Mouse (Mus musculus) midbrain, postnatal 0 days (tissue): Measurements from ENCODE around the gene Sytl2. TPM values are rescaled to one million over a fixed set of nuclear protein-coding genes. Genes with fewer than 3 reads are reported as not detected.

Source experiments
- ATAC-seq: fragments of 200-750 bp; cut with Nextera tagmentation; 2 replicates; pipeline ENCODE4 v1.8.0; 2017; ENCODE audit warnings: moderate number of reproducible peaks, mild to moderate bottlenecking, moderate TSS enrichment, moderate library complexity; ENCODE audit not compliant: low FRiP score
- DNase-seq: peaks from one replicate; pipeline ENCODE4 v3.0.0-alpha.2; 2015; ENCODE audit warnings: low spot score
- H3K27ac ChIP-seq: fragments of 300-500 bp; sonication (generic); 2 replicates; pipeline ENCODE4 v1.5.1; 2014; ENCODE audit warnings: low read depth, mild to moderate bottlenecking, low read length, mixed read lengths
- H3K27me3 ChIP-seq: fragments of 300-500 bp; sonication (generic); 2 replicates; pipeline ENCODE4 v1.6.1; 2014; ENCODE audit warnings: low read length, control low read depth, mixed read lengths; ENCODE audit not compliant: insufficient read depth
- H3K36me3 ChIP-seq: fragments of 300-500 bp; sonication (generic); 2 replicates; pipeline ENCODE4 v1.6.1; 2014; ENCODE audit warnings: low read length, control low read depth, mixed read lengths; ENCODE audit not compliant: insufficient read depth
- H3K4me1 ChIP-seq: fragments of 300-500 bp; sonication (generic); 2 replicates; pipeline ENCODE4 v1.6.1; 2014; ENCODE audit warnings: mild to moderate bottlenecking, control low read depth, antibody characterized with exemption, low read length, mixed read lengths; ENCODE audit not compliant: insufficient read depth
- H3K4me2 ChIP-seq: fragments of 300-500 bp; sonication (generic); 2 replicates; pipeline ENCODE4 v1.6.1; 2014; ENCODE audit warnings: low read depth, mild to moderate bottlenecking, low read length, mixed read lengths; ENCODE audit not compliant: poor library complexity, severe bottlenecking
- H3K4me3 ChIP-seq: fragments of 300-500 bp; sonication (generic); 2 replicates; pipeline ENCODE4 v1.5.1; 2014; ENCODE audit warnings: low read depth, mild to moderate bottlenecking, low read length, moderate library complexity
- H3K9ac ChIP-seq: fragments of 300-500 bp; sonication (generic); replicated peaks from 2 replicates; pipeline ENCODE4 v1.6.1; 2014; ENCODE audit warnings: mild to moderate bottlenecking, low read length, moderate library complexity, mixed read lengths; ENCODE audit not compliant: poor library complexity, severe bottlenecking
- H3K9me3 ChIP-seq: fragments of 300-500 bp; sonication (generic); 2 replicates; pipeline ENCODE4 v1.6.1; 2016; ENCODE audit warnings: low read length, control low read depth
- CTCF ChIP-seq: IDR thresholded peaks from 2 replicates; pipeline ENCODE4 v1.5.1; 2016; ENCODE audit warnings: antibody characterized with exemption, mild to moderate bottlenecking
- WGBS: fragments of 180-500 bp; shearing (Covaris S2); extraction: QIAGEN DNeasy Blood & Tissue Kit; methylation state at CpG from one replicate; pipeline ENCODE4 v1.1.7; 2014; 5-methylcytosine and 5-hydroxymethylcytosine counted together
- polyA plus RNA-seq: library from polyadenylated mRNA; unstranded; fragments of >200 nt; fragmentation: Nextera tagmentation; extraction: Ambion mirVana; gene quantifications from 2 replicates; pipeline ENCODE4 v1.2.1, GENCODE M21; 2015
- total RNA-seq: library from RNA; depleted of rRNA; stranded (reverse); fragments of >200 nt; gene quantifications from 2 replicates; pipeline ENCODE4 v1.2.3, GENCODE M21; 2014

The Sytl2 gene
- total and polyA plus RNA-seq, 2 experiments from 2014 or later, result 8.7 to 11.0 TPM

DNA sequence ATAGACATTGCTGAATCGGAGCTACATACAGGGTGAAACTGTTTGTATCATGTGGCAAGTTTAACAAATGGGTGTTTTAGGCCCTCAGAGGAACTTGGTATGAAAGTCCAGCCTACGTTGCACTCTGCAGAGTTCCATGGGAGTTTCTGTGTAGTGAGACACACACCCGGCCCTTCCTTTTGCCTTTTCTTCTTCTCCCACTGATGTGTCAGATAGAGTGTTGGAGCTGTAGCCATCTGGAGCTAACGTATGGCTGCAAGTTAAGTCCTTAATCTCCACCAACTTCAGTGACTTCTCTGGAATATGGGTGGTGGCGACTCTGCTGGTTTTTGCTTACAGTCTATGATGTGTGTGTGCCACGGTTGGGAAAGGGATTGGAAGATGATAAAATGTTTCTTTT lies 32.3 kb downstream of the Sytl2 start:
- no peak for ATAC-seq
- no peaks in the 10 kb centered on the region for H3K4me1 ChIP-seq
- 86% methylated on average over 6 of the region's 6 CpGs for WGBS
- no peak overlapping the region for H3K4me2 ChIP-seq
- DNase-seq, result no peak
- no peaks in the 10 kb centered on the region for H3K9me3 ChIP-seq
- H3K9ac ChIP-seq, result no peak overlapping the region
- H3K27me3 ChIP-seq, result no peaks in the 10 kb centered on the region
- H3K36me3 ChIP-seq, result no peaks in the 10 kb centered on the region
- H3K27ac ChIP-seq, result no peak overlapping the region
- H3K4me3 ChIP-seq, result no peak overlapping the region
- no peak for TF ChIP-seq CTCF

DNA sequence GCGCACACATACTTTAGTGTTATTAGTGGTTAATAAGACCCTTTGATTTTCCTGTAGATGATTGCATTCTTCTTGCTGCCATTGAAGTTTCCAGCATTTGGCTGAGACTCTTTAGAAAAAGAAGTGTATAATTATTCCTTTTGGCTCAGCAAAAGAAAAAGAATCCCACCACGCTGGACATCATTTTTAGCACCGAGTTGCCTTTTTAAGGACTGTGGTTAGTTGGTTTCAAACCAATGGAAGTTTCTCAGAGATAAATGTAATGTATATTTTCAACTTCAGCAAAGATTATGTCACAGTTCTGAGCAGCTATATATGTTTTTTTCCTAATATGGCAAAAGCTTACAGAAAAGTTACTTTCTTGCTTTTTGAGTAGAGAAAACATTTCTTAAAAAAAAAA lies 32.8 kb downstream of the Sytl2 start:
- WGBS, result 91% methylated on average over 3 of the region's 3 CpGs
- no peak overlapping the region for H3K9ac ChIP-seq
- H3K27me3 ChIP-seq, result no peaks in the 10 kb centered on the region
- no peak for TF ChIP-seq CTCF
- H3K4me1 ChIP-seq, result no peaks in the 10 kb centered on the region
- no peak overlapping the region for H3K27ac ChIP-seq
- no peak overlapping the region for H3K4me3 ChIP-seq
- ATAC-seq, result no peak
- no peak overlapping the region for H3K4me2 ChIP-seq
- no peak for DNase-seq
- no peaks in the 10 kb centered on the region for H3K9me3 ChIP-seq
- H3K36me3 ChIP-seq, result no peaks in the 10 kb centered on the region

DNA sequence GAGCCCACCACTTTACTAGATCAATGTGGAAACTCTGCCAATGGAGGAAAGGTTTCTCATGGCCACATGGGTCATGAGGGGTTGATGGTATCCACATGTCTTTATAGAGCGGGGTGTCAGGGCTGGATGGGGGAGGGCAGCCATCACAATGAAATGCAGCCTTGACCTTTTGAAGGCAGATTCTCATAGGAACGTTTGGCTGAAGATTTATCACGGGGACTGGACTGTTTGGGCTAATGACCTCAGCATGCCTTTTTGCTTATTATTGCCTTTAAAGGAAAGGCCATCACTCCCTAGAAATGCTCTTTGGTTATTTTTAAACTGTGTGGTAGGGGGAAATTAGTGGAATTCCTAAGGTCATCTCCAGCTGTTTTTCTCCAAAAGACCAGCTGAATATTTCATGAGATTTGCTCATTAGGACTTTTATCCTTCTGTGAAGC lies 33.7 kb downstream of the Sytl2 start:
- no peak overlapping the region for H3K4me3 ChIP-seq
- TF ChIP-seq CTCF, result no peak
- H3K4me2 ChIP-seq, result no peak overlapping the region
- ATAC-seq, result no peak
- 45% methylated on average over 3 of the region's 3 CpGs for WGBS
- no peaks in the 10 kb centered on the region for H3K36me3 ChIP-seq
- no peak overlapping the region for H3K27ac ChIP-seq
- H3K27me3 ChIP-seq, result no peaks in the 10 kb centered on the region
- H3K9me3 ChIP-seq, result no peaks in the 10 kb centered on the region
- H3K4me1 ChIP-seq, result no peaks in the 10 kb centered on the region
- no peak for DNase-seq
- no peak overlapping the region for H3K9ac ChIP-seq

DNA sequence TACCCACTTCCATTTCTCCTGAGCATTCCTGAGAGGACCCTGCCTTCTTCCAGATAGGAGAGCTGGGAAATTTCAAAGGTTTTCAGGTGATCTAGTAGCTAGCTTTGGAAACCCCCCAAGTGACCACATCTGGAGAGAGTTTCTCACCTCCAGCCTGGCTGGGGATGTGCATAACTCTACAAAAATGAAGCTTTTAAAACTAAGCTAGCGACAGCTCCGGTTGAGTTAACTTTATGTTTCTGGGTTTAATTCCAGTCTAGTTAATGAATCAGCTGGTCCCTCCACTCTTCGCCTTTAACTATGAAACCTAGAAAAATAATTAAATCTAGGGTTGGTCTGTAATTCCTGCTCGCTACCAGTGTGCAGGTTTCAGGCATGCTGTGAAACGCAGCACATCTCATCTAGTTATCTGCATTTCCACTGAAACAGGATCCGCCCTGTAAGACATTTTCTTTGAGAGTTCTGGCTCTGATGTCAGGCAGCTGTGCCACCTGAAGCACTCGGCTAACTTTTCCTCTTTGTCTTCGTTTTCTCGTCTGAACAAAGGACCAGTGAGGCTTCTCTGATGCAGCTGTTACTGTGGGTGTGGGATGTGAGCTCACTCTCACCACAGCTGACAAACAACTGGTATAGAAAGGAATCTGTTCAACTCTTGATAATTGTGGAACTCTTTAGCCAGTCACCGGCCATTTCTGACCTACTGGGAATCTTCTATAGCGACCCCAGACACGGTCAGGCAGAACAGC lies 39.3 kb downstream of the Sytl2 start:
- no peak for ATAC-seq
- WGBS, result 46% methylated on average over 12 of the region's 12 CpGs
- no peak for DNase-seq

DNA sequence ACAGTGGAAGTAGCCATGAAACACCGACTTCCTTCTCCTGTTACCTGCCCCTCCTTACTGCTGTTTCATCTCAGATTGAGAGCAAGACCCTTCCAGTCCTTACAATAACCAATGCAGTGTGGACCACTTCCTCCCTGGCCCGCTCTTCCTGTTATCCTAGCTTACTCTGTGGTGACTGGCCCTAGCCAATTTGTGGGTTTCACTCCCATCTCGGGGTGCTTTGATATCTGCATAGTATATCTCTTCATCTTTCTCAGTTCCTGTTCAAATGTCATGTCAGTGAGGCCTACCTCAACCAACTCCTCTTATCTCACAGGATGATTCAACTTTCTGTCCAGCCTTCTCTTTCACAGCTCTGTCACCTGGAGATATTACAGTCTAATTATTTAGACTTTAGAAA lies 42.9 kb downstream of the Sytl2 start:
- H3K4me1 ChIP-seq, result no peaks in the 10 kb centered on the region
- H3K27ac ChIP-seq, result no peak overlapping the region
- H3K4me3 ChIP-seq, result no peak overlapping the region
- no peaks in the 10 kb centered on the region for H3K9me3 ChIP-seq
- no peaks in the 10 kb centered on the region for H3K36me3 ChIP-seq
- 80% methylated on average over 3 of the region's 3 CpGs for WGBS
- DNase-seq (no peak), ATAC-seq (no peak)
- no peaks in the 10 kb centered on the region for H3K27me3 ChIP-seq
- H3K4me2 ChIP-seq, result no peak overlapping the region
- H3K9ac ChIP-seq, result no peak overlapping the region
- TF ChIP-seq CTCF, result no peak

More for the DNA sequence above, 39.3 kb downstream of the Sytl2 start:
- H3K9ac ChIP-seq, result no peak overlapping the region
- TF ChIP-seq CTCF, result no peak
- no peaks in the 10 kb centered on the region for H3K36me3 ChIP-seq
- H3K9me3 ChIP-seq, result no peaks in the 10 kb centered on the region
- H3K4me2 ChIP-seq, result no peak overlapping the region
- H3K27me3 ChIP-seq, result no peaks in the 10 kb centered on the region
- no peak overlapping the region for H3K4me3 ChIP-seq
- no peaks in the 10 kb centered on the region for H3K4me1 ChIP-seq
- H3K27ac ChIP-seq, result no peak overlapping the region

DNA sequence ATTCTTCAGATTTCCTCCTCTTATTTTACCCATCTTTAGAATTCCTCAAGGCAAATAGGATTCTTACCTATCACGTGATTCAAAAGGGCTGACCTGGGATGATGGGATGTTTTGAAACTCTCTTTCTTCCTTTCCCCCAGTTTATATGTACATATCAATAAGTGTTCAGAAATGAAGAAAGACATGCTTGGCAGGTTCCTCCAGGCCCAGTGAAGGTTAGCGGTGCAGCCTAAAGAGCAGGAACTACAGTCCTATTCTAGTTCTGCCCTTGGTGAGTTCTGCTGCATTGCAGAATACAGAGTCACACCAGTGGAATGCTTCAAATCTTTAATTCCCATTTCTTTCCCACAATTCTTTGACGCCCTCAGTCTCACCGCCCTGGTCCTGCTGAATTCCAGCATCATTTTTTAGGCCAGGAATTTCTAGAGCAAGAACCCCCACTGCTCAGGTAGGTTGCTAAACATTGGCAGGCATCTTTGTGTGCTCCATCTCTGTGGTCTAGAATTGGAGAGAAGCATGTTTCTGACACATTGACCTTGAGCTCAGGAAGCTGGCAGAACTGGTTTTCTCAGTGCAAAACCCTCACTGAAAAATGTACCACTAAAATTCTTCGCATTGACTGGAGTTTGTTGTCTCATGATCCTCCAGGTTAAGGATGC lies 45.9 kb downstream of the Sytl2 start:
- H3K4me3 ChIP-seq, result no peak overlapping the region
- no peaks in the 10 kb centered on the region for H3K9me3 ChIP-seq
- TF ChIP-seq CTCF, result no peak
- DNase-seq, result no peak
- H3K9ac ChIP-seq, result no peak overlapping the region
- no peak for ATAC-seq
- H3K27me3 ChIP-seq, result no peaks in the 10 kb centered on the region
- no peak overlapping the region for H3K27ac ChIP-seq
- H3K36me3 ChIP-seq, result no peaks in the 10 kb centered on the region
- H3K4me1 ChIP-seq, result no peaks in the 10 kb centered on the region
- no peak overlapping the region for H3K4me2 ChIP-seq
- WGBS, result 85% methylated on average over 5 of the region's 5 CpGs
